Mouse (Mus musculus): ENCODE measurements around the gene Gins2.

Gene Gins2

DNA sequence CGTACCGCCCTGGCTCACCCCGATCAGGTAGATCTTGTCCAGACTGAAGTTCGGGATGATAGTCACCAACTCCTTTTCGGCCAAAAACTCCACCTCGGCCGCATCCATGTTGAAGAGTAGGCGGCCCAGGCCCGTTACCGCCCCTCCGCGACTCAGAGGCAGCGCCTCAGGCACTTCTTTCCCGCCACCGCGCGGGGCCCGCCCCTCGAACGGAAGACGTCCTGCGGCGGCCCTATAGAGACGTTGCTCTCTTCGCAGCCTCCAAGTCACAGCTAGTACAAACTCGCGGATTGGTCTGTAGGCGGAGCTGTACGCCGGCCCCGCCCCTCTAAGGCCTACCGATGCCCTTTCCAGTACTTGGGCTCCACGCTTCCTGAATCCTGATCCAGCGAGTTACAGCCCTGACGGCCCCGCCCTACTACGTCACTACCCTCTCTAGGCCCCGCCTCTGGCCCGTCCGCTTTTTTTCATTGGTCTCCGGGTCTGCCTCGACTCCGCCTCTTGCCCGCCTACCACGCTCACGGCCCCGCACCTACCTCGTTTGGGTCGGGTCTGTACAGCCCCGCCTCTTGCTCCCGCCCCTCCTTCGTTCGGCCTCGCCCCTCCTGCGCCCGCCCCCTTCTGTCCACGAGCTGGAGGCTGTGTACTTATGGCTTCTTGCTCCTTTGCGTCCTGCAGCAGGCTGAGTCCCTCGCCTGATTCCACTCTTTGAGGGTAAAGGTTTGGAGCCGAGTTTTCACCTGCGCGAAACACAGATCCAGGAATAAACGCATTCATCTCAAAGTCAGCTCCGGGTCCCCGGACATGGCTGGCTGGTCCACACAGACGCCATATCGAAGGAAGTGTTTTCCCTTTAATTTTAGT lies at the start of gene Gins2:
Gene Gins2, minus strand, starts transcription at position 397 of the 864 bp plus-strand sequence.
- peak; percentile 98 to 99 for DNase-seq

DNA sequence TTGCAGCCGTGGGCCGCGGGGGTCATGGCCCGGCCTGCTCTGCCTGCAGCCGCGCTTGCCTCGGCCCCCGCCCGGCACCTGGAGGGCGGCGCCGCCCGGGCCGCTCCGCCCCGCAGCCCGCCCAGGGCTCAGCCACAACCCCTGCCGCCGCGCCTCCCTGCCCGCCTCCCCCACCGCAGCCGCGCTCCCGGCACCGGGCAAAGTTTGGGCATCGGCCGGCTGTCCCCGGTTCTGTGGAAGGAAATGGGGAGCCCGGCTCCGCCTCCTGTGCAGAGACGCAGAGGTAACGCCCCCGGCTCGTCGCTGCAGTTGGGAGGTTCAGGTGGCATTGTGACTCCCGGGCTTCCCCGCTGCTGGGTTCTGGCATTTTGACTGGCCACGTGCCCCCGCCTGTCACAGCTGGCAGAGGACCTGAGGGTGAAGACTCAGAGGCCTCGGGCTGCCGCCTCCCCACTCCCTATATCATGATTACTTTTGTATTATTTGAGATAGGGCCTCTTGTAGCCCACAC lies 45.3 kb upstream of the Gins2 start:
- DNase-seq, result peak; percentile 34 to 46

DNA sequence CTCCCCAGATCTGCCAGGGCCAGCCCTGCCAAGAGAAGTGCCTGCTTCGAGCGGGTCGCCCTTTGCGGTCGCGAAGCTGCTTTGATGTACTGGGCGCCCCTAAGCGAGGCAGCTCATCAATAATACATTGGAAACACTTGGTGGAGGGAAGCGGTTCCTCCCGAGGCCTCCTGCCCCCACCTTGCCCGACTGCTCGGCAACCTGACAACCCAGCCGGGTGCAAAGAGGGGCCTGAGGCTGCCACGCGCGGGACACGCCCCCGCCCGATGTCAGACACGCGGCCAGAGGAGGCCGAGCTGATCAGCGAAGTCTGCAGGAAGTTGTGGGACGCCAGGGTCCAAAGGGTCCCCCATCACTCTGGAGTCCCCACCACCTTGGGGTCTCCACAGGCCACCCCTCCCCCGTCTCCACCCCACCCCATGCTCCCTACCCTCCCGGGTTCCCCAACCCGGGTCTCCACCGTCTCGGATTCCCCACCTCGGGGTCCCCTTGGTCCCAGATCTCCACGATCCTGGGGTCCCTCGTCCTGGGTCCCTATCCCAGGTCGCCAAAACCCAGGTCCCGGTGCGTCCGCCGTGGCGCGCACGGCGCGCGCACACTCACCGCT lies 44.7 kb upstream of the Gins2 start:
- DNase-seq, result no peak

DNA sequence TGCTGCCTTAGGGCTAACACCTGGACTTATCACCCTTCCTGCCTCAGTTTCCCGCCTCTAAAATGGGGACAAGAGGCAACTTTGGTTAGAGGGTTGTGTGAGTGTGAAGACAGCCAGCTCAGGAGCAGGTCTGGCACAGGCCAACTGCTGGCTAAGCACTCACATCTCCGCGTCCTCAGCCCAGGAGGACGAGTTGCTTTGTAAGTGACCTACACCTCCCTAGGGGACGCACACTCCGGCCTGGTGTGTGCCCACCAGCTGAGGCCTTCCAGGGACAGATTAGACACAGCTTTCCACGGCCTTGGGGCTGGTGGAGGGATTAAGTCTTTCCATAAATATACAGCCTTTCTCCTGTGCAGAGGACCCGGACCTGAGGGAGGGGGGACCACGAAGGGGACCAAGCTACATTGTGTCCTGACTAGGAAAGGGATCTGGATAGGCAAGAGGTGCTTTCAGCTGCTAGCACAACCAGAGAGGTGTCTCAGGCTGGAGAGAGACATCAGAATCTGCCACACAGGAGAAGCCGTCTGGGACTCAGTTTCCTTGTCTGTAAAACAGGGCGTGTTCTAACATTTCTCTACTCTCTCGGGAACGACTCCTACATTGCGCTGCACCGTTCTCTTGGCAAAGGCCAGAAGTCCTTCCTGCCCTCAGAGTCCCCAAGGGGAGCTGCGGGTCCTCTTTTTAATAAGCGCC lies 44.0 kb upstream of the Gins2 start:
- no peak for DNase-seq

DNA sequence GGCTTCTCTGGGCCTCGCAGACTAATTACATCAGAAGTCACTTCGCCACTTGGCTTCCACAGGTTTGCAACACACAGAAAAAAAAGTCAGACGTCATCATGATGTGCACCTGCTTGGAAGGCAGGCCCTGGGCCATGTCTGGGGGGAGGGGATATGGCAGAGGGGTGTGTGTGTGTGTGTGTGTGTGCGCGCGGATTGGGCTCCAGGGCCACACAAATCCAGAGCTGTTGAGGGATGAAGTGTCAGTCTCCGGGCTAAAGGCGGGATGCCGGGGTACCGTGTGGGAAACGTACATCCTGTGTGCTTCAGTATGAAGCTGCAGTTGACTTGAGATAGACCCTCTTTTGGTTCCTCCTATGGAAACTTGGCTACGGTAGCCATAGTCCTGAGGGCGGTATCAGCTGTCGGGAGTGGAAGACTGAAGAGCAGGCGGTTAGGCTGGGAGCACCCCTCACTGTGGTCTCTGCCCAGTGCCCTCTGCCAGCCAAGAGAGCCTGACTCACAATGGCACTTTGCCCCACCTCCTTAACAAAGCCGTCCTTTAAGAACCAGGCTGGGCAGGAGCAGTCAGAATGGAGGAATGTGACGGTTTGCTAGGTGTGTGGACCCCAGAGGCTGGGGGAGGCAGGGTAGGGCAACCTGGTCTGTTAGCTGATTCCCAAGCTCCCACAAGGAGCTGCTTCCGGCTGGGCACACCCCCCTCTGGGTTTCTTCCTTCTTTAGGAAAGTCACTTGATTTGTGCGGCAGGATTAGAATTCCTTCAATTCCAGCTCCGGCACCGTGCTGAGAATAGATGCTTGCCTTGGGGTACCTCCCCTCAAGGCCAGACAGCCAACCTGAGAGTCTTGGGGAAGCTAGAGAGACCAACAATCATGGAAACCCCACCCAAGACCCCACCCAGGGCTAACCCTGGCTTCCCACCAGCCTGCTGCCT lies 42.6 kb upstream of the Gins2 start:
- DNase-seq, result no peak

DNA sequence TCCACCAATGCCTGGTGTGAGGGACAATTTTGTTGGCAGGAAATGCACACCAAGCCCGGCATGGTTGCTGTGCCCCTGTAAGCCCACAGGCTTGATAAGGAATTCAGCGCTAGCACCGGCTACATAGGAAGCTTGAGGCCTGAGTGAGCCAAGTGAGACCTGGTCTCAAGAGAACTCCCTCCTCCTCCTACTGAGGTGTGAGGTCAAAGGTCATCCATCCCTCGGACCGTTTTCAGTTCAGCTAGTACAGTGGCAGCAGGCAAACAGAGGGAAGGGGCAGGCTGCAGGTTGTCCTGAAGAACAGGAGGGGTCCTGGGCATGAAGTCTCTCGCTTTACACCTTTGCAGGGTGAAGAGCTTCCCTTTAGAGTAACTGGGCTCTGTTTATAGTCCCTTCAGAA lies 41.7 kb upstream of the Gins2 start:
- DNase-seq, result no peak

DNA sequence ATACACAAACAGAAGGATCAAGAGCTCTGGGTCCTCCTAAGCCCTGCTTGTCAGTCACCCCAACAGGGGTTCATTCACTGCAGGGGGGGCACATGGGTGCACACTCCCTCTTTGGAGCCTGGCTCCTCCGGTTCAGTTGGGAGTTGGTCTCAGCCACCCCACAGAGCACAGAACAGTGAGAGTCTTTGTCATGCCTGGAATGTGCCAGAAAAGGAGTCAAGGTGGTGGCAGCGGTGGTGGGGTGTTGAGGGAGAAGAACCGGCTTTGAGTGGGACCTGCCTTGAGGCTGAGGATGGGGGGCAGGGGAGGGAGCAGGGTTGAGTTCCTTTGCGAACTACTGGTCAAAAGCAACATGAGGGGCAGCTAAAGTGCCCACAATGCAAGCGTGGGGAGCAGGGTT lies 40.9 kb upstream of the Gins2 start:
- DNase-seq, result no peak

DNA sequence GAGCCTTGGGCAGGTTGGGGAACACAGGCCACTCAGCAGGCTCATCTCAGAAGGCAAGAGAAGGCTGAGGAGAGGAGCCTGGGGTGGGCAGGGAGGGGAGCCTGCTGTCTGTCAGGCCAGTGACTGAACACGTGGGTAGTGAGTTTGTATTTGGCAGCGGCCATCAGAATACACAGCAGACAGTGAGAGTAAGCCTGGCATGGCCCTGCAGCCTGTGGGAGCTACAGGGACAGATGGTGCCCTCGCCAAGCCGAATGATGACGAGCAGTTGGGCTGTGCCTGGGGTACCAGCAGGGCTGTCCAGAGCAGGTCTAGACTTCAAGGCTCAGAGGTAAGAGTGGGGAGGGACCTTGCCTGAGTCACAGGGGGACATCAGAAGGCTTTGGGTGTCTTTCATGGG lies 38.2 kb upstream of the Gins2 start:
- peak; percentile 92 to 93 for DNase-seq

DNA sequence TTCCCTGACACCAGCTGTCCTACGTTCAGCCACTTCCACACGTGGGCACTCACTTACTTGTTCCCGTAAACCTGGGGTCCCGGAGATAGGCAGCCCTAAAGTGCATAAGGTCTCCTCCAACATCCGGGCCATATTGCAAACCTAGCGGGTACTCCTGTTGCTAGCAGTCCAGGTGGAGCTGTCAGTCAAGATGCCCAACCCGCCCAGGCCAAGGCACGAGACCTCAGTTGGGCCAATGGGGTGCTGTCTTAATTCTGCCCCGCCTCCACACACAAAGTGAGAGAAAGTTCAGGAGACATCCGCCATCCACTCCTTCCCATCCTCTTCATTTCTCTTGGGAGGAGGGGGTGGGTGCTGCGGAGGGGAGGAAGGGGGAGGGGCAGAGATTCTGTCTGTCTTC lies 37.4 kb upstream of the Gins2 start:
- no peak for DNase-seq

DNA sequence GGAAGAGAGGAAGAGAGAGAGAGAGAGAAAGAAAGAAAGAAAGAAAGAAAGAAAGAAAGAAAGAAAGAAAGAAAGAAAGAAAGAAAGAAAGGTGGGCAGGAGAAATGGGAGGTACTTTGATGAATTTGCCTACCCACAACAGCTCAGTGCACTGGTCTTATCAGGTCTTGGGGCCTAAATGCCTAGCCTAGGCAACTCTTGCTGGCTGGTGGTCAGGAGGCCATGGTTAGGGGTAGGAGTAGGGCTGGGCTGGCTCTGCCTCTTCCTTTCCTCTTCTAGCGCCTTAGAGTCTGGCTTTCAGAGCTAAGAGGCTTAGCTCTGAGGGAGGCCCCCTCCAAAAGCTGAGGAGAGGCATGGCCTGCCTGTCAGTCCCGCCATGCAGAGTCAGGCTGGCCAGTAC lies 34.5 kb upstream of the Gins2 start:
- DNase-seq, result no peak

DNA sequence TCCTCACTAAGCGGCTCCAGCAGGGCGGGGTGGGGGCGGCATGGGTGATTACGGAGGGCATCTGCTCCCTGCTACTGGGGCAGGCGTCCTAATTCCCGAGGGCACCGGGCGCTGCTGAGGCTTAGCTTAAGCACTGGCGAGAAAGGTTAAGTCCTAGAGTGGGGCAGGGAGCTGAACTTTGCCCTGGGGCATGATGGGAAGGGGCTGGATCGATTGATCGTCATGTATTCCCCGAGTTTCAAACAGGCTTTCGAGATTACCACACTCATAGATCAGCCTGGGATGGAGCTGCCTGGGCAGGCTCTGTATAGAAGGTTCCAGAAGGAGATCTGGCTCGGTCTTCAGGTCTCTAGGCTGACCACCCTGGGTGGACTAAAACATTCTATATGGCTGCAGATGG lies 33.1 kb upstream of the Gins2 start:
- no peak for DNase-seq

DNA sequence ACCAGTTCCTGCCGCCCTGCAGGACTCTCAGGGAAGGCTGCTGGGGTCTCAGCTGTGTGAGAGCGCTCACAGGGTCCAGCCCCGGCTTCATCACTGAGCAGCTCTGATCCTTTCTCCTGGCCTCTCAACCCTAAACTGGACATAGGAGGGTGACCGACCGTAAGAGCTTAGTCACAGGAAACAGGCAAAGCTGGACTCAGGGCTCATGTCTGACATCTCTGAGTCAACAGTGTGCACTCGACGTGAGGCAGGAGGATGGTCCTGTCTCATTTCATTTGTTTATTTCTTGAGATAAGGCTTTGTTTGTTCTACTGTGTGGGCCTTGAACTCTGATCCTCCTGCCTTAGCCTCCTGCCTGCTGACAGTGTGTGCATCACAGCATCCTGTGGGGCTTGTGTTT lies 31.3 kb upstream of the Gins2 start:
- DNase-seq, result no peak

DNA sequence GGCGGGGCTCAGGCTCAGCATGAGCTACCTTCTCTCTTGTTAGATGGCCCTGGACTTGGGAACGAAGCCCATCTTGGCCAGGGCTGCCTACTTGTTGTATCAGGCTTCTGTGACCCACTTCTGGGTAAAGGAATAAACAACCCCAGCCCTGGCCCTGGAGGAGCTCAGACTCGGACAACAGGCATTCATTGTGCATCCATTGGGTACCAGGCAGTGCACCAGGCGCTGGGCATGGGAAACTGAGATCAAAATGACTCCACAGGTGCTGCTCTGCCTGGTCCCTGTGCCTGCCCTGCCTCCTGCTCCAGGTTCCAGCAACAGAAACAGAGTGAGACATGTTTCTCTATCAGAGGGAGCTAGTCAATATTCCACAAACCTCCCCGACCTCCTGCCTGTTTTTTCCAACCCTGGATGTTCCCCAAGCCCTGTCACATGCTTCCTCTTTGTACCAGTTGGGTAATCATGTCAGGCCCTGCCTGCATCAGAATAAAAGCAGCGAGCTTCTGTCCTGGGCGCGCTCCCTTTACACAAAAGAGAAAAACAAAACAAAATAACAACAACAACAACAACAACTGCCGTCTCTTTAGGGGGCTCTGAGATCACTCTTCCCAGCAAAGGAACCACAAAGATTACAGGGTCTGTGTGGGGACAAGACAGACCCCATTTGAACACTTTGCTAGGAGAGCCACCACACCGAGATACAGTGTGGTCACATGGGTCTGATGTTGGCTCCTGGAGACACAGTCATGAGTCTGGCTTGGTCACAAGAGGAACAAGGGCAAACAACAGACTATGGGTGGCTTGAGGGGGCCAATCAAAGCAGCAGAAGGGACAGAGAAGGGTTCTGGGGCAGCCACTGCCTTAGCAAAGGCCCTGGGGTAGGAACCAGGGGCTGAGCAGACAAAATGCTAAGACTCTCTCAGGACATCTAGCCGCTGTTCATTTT lies 30.4 kb upstream of the Gins2 start:
- DNase-seq, result no peak

DNA sequence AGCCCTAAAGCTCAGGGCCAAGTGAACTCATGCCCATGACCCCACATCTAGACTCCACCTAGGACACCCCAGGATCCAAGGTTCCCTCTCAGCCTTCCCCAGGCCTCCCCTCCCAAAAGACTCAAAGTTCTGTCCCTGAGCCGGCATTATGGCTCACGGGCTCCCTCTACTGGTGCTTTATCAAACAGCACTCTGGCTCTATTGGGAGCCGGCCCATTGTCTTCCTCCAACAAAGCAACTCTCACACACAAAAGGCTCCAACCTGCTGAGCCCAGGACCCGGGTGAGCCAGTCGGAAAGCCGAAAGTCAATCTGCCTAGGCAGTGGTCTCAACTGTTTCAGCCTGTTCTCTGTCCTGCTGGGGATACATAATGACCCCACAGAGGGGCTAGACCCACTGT lies 29.0 kb upstream of the Gins2 start:
- peak; percentile 84 to 87 for DNase-seq

DNA sequence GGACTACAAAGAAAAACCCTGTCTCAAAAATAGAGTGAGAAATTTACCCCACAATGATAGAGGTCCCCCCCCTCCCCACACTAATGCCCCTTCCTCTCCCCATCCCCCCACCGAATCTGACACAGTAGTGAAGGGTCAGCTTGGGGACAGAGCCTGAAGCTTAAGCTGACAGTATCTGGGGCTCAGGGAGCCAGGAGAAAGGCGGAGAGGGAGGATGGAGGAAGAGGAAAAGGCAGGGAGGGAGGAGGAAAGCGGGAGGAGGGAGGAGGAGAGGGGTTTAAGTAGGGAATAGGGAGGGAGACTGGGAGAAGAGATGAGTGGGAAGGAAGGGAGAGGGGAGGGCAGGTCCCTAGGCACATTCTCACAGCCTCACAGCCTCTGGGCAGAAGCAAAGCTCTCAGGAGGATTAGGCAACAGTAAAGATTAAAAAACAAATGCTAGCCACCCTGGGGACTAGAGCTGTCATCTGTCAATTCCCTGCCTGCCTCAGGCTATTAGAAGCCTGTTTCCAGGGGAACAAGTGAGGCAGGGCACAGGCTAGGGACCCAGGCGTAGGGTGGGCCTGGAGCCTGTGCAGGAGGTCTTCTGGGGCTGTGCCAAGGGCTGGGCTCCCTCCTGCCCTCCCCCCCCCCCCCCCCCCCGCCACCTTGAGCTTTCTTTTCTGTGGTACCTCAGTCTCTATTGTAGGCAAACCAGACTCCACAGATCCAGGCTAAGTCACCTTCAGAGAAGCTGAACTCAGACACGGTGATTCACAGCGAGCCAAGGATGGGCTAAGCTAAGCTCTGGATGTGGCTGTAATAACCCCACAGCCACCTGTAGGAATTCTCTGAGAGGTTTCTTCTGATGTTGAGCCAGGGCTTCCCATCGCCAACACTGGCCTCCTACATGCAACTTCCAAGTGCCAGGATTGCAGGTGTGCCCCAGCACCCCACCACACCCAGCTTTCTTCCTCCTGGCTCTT lies 27.8 kb upstream of the Gins2 start:
- DNase-seq, result no peak

DNA sequence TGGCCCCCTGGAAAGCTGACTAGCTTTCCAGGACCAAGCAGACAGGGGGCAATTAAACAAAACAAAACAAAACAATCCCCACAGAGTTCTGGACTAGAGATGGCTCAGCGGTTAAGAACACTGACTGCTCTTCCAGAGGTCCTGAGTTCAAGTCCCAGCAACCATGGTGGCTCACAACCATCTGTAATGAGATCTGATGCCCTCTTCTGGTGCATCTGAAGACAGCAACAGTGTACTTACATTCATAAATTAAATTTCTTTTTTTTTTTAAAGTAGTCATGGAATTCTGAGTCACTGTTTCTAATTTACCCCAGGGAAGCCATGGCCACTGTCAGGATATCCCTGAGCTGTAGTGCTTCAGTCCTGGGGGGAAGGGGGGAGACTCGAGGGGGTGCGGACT lies 25.4 kb upstream of the Gins2 start:
- no peak for DNase-seq

DNA sequence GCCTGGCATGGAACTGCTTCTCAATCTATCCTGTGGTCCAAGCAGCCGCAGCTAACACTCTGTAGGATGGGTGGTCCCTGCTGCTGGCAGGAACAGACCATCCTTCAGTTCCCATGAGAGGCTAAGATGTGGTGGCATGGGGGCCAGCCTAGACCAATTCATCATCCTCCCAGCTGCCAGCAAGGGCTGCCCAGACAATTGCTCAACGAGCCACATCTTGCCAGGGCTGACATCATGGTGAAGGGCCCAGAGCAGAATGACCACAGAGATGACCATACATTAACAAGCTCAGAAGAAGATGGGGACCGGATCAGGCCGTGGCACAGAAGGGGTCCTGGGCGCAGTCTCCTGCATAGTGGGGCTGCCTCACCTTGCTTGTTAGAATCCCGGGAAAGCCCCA lies 21.7 kb upstream of the Gins2 start:
- DNase-seq, result no peak

DNA sequence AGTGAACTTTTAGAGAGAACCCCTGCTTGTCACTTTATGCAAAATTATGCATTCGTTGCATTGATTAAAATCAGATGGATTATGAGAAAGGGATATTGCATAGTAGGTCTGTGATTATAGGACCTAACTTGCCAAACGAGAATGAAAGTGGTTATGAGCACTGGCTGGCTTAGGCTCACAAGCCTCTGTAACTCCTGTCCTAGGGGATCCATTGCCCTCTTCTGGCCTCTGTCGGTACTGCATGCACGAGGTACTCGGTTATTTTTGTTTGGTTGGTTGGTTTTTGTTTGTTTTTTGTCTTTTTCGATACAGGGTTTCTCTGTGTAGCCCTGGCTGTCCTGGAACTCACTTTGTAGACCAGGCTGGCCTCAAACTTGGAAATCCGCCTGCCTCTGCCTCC lies 18.8 kb upstream of the Gins2 start:
- peak; percentile 90 to 94 for DNase-seq

DNA sequence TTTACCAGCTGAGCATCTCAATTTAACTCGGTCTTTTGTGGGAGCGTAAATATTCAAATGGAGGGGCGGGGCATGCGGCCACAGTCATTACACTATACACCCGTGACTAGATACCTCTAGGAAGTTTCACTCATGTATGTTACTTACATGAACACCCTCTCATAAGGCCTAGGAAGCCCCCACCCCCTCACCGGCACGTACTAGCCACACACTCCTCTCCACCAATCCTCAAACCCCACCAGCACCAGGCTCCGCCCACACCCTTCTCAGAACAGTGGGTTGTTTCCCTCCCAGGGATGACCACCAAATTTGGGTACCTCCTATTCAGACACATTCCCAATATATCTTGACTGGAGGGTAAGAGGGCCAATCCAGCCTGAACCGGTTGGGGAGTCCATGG lies 18.4 kb upstream of the Gins2 start:
- no peak for DNase-seq

DNA sequence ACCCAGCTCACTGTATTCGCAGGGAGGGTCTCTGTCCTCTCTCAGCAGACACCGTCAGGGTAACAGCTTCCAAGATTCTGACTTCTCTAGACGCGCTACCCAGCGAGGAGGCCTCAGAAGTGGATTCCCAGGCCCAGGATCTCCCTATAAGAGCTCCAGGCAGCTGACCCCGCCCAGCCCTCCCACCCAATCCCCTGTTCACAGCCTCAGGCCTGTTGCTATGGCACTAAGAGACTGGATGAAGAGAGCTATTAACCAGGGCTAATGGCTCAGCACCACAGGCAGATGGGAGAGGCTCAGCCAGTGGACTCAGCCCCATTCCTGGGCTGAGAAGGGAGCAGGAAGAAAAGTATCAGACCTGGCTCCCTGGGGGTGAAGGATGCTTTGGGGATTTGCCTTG lies 13.6 kb upstream of the Gins2 start:
- DNase-seq, result no peak
